Mouse (Mus musculus) heart, adult 18-20 months (tissue): ENCODE measurements around the gene Rpl36. TPM values are rescaled to one million over a fixed set of nuclear protein-coding genes. Genes with fewer than 3 reads are reported as not detected.

Experiments used
- DNase-seq, 2 experiments: peaks; one replicate each; pipeline ENCODE4 v3.0.0; 2021 to 2022; ENCODE audit warnings: mixed read lengths in 1 of 2
- long read RNA-seq, 2 experiments: library from polyadenylated mRNA; stranded (forward); transcript quantifications; one replicate each; pipeline ENCODE4 v2.0.0; 2021
- total RNA-seq, 2 experiments: library from RNA; stranded (reverse); gene quantifications; 2 replicates each; pipeline ENCODE4 v1.2.3; 2021

Gene Rpl36
- total RNA-seq: 100 to 1,000 TPM; 760 to 782 TPM
- long read RNA-seq, experiment 1, transcript Rpl36-201 (4 exons, 383 nt): major isoform, 188 of 215 reads
- long read RNA-seq, experiment 1, partial matches to known transcripts: 27 of 215 reads
- long read RNA-seq, experiment 1, other reads (novel, unspliced or antisense): 0 of 215 reads
- long read RNA-seq, experiment 2, transcript Rpl36-201 (4 exons, 383 nt): major isoform, 183 of 200 reads
- long read RNA-seq, experiment 2, partial matches to known transcripts: 16 of 200 reads
- long read RNA-seq, experiment 2, other reads (novel, unspliced or antisense): 1 of 200 reads

GRCm38 (mm10) chr17:56613236-56613844 lies at the start of gene Rpl36:
Gene Rpl36, plus strand, starts transcription at chr17:56613416.
- DNase-seq: peak; percentile 96 to 98

GRCm38 (mm10) chr17:56566293-56566692 lies 46.9 kb upstream of the Rpl36 start:
- DNase-seq: no peak

- no peak for DNase-seq
These were observed 46.3 kb upstream of the Rpl36 start for GRCm38 (mm10) chr17:56566918-56567317.

GRCm38 (mm10) chr17:56567370-56567769 lies 45.8 kb upstream of the Rpl36 start:
- no peak for DNase-seq

- no peak for DNase-seq
These were observed 42.9 kb upstream of the Rpl36 start for GRCm38 (mm10) chr17:56570287-56570686.

GRCm38 (mm10) chr17:56572154-56572553 lies 41.1 kb upstream of the Rpl36 start:
- no peak for DNase-seq

- no peak for DNase-seq
These were observed 40.3 kb upstream of the Rpl36 start for GRCm38 (mm10) chr17:56572939-56573338.

GRCm38 (mm10) chr17:56583071-56583470 lies 30.1 kb upstream of the Rpl36 start:
- no peak for DNase-seq

GRCm38 (mm10) chr17:56583611-56584256 lies 29.5 kb upstream of the Rpl36 start:
- peak in 1 of 2 experiments; percentile 60 for DNase-seq

- DNase-seq: peak; percentile 98 to 100
These were observed 28.7 kb upstream of the Rpl36 start, which contains the start of the genes Safb2 and Safb for GRCm38 (mm10) chr17:56584257-56585130. Gene Safb2, minus strand, starts transcription at chr17:56584585. Gene Safb, plus strand, starts transcription at chr17:56584825.

- peak in 1 of 2 experiments; percentile 54 for DNase-seq
These were observed 27.9 kb upstream of the Rpl36 start for GRCm38 (mm10) chr17:56585171-56585821.

GRCm38 (mm10) chr17:56587773-56588172 lies 25.4 kb upstream of the Rpl36 start:
- no peak for DNase-seq

GRCm38 (mm10) chr17:56588921-56589320 lies 24.3 kb upstream of the Rpl36 start:
- DNase-seq: no peak

- DNase-seq: no peak
These were observed 20.7 kb upstream of the Rpl36 start for GRCm38 (mm10) chr17:56592553-56592952.

- DNase-seq: peak; percentile 34 to 59
These were observed 19.5 kb upstream of the Rpl36 start for GRCm38 (mm10) chr17:56593527-56594271.

- DNase-seq: no peak
These were observed 9.8 kb upstream of the Rpl36 start for GRCm38 (mm10) chr17:56603186-56604069.

GRCm38 (mm10) chr17:56604070-56604380 lies 9.2 kb upstream of the Rpl36 start:
- no peak for DNase-seq

GRCm38 (mm10) chr17:56604422-56604821 lies 8.8 kb upstream of the Rpl36 start:
- DNase-seq: no peak

- no peak for DNase-seq
These were observed 7.8 kb upstream of the Rpl36 start for GRCm38 (mm10) chr17:56605431-56605830.

- no peak for DNase-seq
These were observed 5.6 kb upstream of the Rpl36 start for GRCm38 (mm10) chr17:56607521-56608062.
